Mouse (Mus musculus): ENCODE data around the gene Nudt4. TPM values are rescaled to one million over a fixed set of nuclear protein-coding genes. Genes with fewer than 3 reads are reported as not detected.

Gene Nudt4
- polyA plus RNA-seq (2014; fragmentation: Nextera tagmentation; extraction: Ambion mirVana) = 91.2 and 93.4 TPM in 2 replicates

GRCm38 (mm10) chr10:95563851-95564845 lies at the start of gene Nudt4:
Gene Nudt4, minus strand, starts transcription at chr10:95564146.
- Histone ChIP-seq H3K36me3 (ENCODE audit: insufficient read depth) (0 out of 2 replicates have a peak, but pooled peaks cover 3% of the 10 kb centered on the region), H3K9ac (peak within 1 kb of the TSS; percentile 97), H3K27ac (ENCODE audit: low read depth) (peak within 1 kb of the TSS; percentile 92), H3K4me3 (ENCODE audit: low read depth, low read length) (peak within 1 kb of the TSS; percentile 94), H3K9me3 (ENCODE audit: low read depth, low read length) (no peaks in the 10 kb centered on the region), H3K4me1 (ENCODE audit: insufficient read depth) (peaks cover 7% of the 10 kb centered on the region; the same call in 1 of the 2 replicates), H3K27me3 (ENCODE audit: insufficient read depth, low read length) (no peaks in the 10 kb centered on the region), H3K4me2 (peak within 1 kb of the TSS; percentile 81)
- DNase-seq = peak; percentile 97
- ATAC-seq (ENCODE audit: insufficient read depth) = peak; percentile 92
- TF ChIP-seq CTCF (IDR thresholded peaks at IDR 0.05; ENCODE audit: low read depth) = no peak
- WGBS = 1% methylated on average over 77 of the region's 97 CpGs

- 45% methylated on average over 10 of the region's 10 CpGs for WGBS
- TF ChIP-seq CTCF (IDR thresholded peaks at IDR 0.05; ENCODE audit: low read depth) = no peak
- DNase-seq = no peak
- no peak overlapping the region for H3K4me3 ChIP-seq (ENCODE audit: low read depth, low read length)
- H3K27me3 ChIP-seq (ENCODE audit: insufficient read depth, low read length) = no peaks in the 10 kb centered on the region
- ATAC-seq (ENCODE audit: insufficient read depth) = no peak
- no peak overlapping the region for H3K9ac ChIP-seq
- no peaks in the 10 kb centered on the region for H3K36me3 ChIP-seq (ENCODE audit: insufficient read depth)
- peak overlapping the region; percentile 31; the same call in 1 of the 2 replicates for H3K4me2 ChIP-seq
- H3K4me1 ChIP-seq (ENCODE audit: insufficient read depth) = 0 out of 2 replicates have a peak, but pooled peaks cover 5% of the 10 kb centered on the region
- H3K9me3 ChIP-seq (ENCODE audit: low read depth, low read length) = no peaks in the 10 kb centered on the region
- H3K27ac ChIP-seq (ENCODE audit: low read depth) = no peak overlapping the region
Observed at GRCm38 (mm10) chr10:95611331-95611721, 47.4 kb upstream of the Nudt4 start.

GRCm38 (mm10) chr10:95610666-95611330 lies 46.9 kb upstream of the Nudt4 start:
- no peak overlapping the region for H3K4me3 ChIP-seq (ENCODE audit: low read depth, low read length)
- WGBS = 37% methylated on average over 15 of the region's 16 CpGs
- no peak overlapping the region for H3K9ac ChIP-seq
- no peak overlapping the region for H3K27ac ChIP-seq (ENCODE audit: low read depth)
- H3K9me3 ChIP-seq (ENCODE audit: low read depth, low read length) = no peaks in the 10 kb centered on the region
- TF ChIP-seq CTCF (IDR thresholded peaks at IDR 0.05; ENCODE audit: low read depth) = no peak
- H3K4me1 ChIP-seq (ENCODE audit: insufficient read depth) = 0 out of 2 replicates have a peak, but pooled peaks cover 5% of the 10 kb centered on the region
- H3K27me3 ChIP-seq (ENCODE audit: insufficient read depth, low read length) = no peaks in the 10 kb centered on the region
- no peaks in the 10 kb centered on the region for H3K36me3 ChIP-seq (ENCODE audit: insufficient read depth)
- DNase-seq (no peak), ATAC-seq (ENCODE audit: insufficient read depth) (no peak)
- H3K4me2 ChIP-seq = peak overlapping the region; percentile 31; the same call in 1 of the 2 replicates

- no peak overlapping the region for H3K4me3 ChIP-seq (ENCODE audit: low read depth, low read length)
- H3K27me3 ChIP-seq (ENCODE audit: insufficient read depth, low read length) = no peaks in the 10 kb centered on the region
- H3K9me3 ChIP-seq (ENCODE audit: low read depth, low read length) = no peaks in the 10 kb centered on the region
- WGBS = 46% methylated on average over 22 of the region's 22 CpGs
- H3K4me2 ChIP-seq = peak overlapping the region; percentile 39; the same call in 1 of the 2 replicates
- DNase-seq (peak; percentile 73), ATAC-seq (ENCODE audit: insufficient read depth) (peak; percentile 60; the same call in 1 of the 2 replicates)
- no peak overlapping the region for H3K9ac ChIP-seq
- H3K27ac ChIP-seq (ENCODE audit: low read depth) = no peak overlapping the region
- no peaks in the 10 kb centered on the region for H3K4me1 ChIP-seq (ENCODE audit: insufficient read depth)
- TF ChIP-seq CTCF (IDR thresholded peaks at IDR 0.05; ENCODE audit: low read depth) = no peak
- no peaks in the 10 kb centered on the region for H3K36me3 ChIP-seq (ENCODE audit: insufficient read depth)
Observed at GRCm38 (mm10) chr10:95604979-95605613, 41.1 kb upstream of the Nudt4 start.

- 23% methylated on average over 5 of the region's 5 CpGs for WGBS
- H3K27ac ChIP-seq (ENCODE audit: low read depth) = no peak overlapping the region
- H3K4me3 ChIP-seq (ENCODE audit: low read depth, low read length) = no peak overlapping the region
- H3K36me3 ChIP-seq (ENCODE audit: insufficient read depth) = no peaks in the 10 kb centered on the region
- no peak for DNase-seq
- H3K4me1 ChIP-seq (ENCODE audit: insufficient read depth) = no peaks in the 10 kb centered on the region
- TF ChIP-seq CTCF (IDR thresholded peaks at IDR 0.05; ENCODE audit: low read depth) = no peak
- no peak overlapping the region for H3K9ac ChIP-seq
- no peaks in the 10 kb centered on the region for H3K9me3 ChIP-seq (ENCODE audit: low read depth, low read length)
- no peak for ATAC-seq (ENCODE audit: insufficient read depth)
- no peak overlapping the region for H3K4me2 ChIP-seq
- no peaks in the 10 kb centered on the region for H3K27me3 ChIP-seq (ENCODE audit: insufficient read depth, low read length)
Observed at GRCm38 (mm10) chr10:95600527-95600926, 36.6 kb upstream of the Nudt4 start.

- no peak overlapping the region for H3K4me2 ChIP-seq
- H3K9me3 ChIP-seq (ENCODE audit: low read depth, low read length) = no peaks in the 10 kb centered on the region
- 80% methylated on average over 7 of the region's 7 CpGs for WGBS
- no peaks in the 10 kb centered on the region for H3K4me1 ChIP-seq (ENCODE audit: insufficient read depth)
- H3K36me3 ChIP-seq (ENCODE audit: insufficient read depth) = no peaks in the 10 kb centered on the region
- DNase-seq = no peak
- TF ChIP-seq CTCF (IDR thresholded peaks at IDR 0.05; ENCODE audit: low read depth) = no peak
- H3K27ac ChIP-seq (ENCODE audit: low read depth) = no peak overlapping the region
- no peak for ATAC-seq (ENCODE audit: insufficient read depth)
- no peak overlapping the region for H3K9ac ChIP-seq
- no peaks in the 10 kb centered on the region for H3K27me3 ChIP-seq (ENCODE audit: insufficient read depth, low read length)
- no peak overlapping the region for H3K4me3 ChIP-seq (ENCODE audit: low read depth, low read length)
Observed at GRCm38 (mm10) chr10:95599740-95600139, 35.8 kb upstream of the Nudt4 start.
